Mouse (Mus musculus): ENCODE results near the gene Zfp511.

Gene Zfp511

DNA sequence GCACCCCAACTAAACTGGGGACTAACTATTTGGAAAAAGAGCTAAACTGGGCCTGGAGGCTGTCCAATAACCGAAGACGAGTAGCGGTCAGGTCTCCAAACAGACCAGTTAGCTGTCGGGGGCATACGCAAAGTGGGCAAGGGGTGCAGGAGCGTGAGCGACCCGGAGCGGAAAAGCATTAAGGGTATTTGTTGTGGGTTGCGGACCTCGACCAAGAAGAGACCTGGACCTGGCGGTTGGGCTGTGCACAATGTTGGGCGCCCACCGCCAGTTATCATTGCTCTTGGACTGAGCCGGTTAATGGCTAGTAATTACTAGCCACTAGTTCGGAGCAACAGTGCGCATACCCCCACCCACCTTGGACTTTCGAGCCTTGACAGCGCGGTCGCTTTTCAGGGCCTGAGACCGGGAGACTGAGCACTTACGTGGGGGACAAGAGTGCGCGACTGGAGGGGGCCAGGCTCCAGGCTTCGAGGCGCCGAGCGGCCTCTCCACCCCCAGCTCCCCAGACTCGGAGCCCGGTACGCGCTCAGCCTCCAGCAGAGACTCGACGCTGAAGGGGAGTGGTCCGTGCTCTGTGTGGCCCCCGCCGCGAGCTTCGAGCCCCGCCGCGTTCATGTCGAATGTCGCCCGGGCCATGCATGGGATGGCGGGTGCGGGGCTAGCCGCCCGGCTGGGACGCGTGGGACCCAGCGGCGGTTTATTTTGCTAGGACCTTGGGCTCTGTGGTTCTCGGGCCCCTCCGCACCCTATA lies 12.3 kb downstream of the Zfp511 start, which contains the start of gene Msx3:
Gene Msx3 (minus strand): TSS at position 729 of the 754 bp plus-strand sequence.
- DNase-seq (ENCODE audit: low spot score in 2 of 2): no peak

DNA sequence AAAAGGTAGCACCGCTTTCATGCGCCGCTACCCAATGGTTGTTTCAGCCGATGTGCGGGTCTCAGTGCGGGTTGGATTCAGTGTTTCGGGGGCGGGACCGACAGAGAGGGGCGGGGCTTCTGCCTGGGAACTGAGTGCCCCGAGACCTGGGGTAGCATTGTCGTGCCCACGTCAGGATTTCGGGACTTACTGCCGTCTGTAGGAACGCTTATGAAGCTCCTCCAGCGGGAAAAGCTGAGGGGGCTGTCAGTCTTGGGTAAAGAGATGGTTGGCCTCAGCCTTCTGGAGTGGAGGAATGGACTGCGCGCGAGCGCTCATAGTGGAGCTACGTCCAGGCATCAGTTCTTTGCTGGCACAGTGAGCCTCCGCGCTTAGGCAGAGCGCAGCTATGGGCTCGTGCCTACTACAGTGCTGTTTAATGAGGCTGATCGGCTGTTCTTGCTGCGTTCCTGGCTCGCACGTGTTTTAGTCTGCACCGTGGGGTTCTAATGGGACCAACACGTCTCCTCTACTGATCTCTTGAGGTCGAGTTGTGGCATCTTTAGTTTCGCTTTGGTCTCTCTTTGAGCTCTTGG lies 13.0 kb downstream of the Zfp511 start:
- DNase-seq (ENCODE audit: low spot score in 2 of 2): no peak

DNA sequence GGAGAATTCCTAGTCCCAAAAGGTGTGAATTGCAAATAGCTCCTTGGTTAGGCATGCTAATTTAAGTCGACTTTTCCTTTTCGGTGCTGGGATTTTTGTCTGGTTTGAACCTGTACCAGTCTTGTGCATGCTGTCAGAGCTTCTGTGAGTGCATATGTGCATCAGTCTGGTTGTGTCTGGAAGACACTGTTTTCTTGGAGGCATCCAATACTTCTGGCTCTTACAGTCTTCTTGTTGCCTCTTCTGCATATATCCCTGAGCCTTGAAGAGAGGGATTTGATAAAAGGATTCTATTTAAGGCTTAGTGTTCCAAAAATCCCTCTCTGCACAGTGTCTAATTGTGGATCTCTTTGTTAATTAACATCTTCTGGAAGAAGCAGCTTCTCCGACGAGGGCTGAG lies 17.9 kb downstream of the Zfp511 start:
- DNase-seq (ENCODE audit: low spot score in 2 of 2): no peak

DNA sequence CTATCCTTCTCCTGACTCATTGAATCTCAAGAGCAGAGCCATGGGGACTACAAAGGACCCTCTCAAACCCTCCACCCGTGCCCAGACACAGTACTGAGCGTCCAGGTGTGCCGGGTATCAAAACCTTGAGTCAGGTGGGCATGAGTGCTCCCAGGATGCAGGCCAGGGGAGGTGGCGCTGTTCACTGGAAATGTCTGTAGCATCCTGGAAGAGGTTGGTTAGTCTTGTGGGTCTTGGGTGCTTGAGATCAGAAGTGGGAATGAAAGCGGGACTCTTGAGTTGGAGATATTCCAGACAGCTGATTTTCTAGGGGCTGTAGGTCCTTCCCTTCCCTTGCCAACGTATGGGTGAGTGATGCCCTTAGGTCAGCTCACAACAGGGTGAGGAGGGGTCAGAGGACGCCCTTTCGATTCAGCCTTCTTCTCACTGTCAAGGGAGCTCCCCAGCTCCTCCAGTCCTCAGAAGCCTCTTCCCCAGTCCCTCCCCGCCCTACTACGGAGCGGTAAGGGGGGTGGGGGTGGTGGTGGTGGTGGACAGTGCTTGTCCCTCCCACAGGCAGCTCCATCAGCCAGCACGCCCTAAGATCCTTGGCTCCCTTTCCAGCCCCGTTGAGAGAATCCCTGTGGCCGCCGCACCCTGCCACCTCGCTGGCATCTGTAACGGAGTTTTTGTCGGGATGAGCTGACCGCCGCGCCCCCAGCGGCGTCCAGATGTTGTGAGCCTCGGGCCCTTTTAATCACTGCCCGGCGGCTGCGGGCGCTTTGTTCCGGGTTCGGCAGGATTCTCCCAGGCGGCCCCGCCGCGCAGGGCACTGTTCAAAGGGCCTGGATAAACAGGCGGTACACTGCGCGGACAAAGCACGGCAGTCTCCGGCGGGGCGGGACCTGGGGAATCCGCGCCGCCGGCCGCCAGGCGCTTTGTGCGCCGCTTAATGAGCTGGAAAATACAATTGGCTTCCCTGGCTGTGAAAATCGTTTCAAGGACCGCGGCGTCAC lies 21.5 kb downstream of the Zfp511 start:
- no peak for DNase-seq (ENCODE audit: low spot score in 2 of 2)

DNA sequence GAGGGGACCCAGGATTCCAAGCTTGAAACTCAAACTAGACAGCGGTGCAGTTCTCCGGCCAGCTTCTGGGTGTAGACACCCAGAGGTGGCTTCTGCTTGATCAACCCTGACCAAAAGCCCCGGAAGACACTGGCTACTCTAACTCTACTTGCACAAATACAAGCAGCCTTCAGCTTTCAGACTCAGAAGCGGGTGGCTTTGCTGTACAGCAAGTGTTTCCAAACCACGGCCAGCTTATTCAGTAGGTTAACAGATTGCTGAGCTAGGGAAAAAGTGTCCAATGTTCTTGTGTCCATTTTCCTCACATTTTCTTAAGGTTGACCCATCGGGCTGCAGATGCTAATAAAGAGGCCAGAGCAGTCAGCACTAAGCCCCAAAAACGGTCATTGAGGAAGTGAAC lies 22.3 kb downstream of the Zfp511 start:
- DNase-seq (ENCODE audit: low spot score in 2 of 2): no peak

DNA sequence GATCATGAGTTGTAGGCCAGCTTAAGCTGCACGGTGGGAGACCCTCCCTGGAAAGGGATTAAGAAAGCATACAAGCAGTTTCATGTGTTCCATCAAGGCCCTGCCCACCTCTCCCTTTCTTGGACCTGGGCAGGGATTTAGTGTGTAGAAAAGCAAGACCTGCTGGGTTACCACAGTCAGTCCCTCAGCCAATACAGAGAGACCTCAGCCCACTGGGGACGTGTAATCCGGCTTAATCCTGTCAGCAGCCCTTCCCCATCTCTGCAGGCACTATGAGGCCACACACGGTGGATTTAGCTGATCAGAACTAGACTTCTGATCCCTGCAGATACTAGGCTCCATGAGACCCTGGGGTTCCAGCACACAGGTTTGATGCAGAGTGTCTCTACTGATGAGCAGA lies 23.4 kb downstream of the Zfp511 start:
- DNase-seq (ENCODE audit: low spot score in 2 of 2): no peak

DNA sequence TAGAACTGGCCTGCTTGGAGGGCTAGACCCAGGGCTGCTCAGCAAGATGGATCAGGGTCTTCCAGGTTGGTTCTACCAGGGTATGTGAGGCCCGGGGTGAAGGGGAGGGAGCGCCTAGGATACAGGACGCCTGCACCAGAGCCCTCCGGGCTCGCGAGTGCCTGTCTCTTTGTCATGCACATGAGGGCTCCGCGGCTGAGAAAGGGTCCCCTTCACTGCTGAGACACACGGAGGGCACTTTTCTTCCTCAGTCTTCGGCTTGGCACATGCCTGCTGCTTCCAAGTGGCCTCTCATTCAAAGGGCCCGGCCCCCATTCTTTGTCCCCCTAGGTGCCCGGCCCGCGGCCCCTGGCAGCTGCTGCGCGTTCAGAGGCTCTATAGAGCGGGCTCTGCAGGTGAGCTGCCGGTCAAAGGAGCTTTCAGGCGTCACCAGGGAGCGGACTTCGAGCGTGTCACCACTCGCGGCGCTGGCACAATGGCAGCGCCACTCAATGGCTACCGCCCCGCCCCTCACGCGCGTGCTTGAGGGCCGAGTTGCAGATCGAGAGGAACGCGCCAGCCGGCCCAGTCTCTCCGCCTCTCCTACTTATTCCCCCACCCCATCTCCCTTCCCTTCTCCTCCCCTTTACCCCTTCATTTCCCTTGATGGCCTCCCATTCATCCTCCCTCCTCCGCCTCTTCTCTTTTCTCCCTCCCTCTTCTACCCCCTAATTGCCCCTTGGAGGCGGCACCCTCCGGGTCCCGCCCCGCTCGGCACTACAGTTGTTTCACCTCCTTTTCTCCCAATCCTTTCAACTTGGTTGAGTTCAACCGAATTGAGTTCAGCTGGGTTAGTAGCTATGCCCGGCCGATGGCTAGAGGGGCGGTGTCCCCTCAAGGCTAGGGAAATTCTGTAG lies 25.0 kb downstream of the Zfp511 start:
- DNase-seq (ENCODE audit: low spot score in 2 of 2): no peak

DNA sequence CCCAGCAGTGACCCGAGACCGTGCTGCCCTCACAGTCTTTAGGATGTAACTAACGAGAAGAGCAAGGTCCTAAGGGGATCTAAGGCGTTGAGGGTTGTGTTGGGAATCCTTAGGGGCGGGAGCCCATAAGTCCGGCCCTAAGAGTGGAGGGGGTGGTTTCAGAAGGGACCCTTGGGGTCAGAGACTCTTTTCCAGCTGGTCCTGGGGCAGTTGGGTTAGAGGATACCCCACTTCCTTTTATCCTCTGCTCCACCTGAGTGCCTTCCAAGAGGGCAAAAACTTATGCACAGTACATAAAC lies 25.6 kb downstream of the Zfp511 start:
- DNase-seq (ENCODE audit: low spot score in 2 of 2): no peak

DNA sequence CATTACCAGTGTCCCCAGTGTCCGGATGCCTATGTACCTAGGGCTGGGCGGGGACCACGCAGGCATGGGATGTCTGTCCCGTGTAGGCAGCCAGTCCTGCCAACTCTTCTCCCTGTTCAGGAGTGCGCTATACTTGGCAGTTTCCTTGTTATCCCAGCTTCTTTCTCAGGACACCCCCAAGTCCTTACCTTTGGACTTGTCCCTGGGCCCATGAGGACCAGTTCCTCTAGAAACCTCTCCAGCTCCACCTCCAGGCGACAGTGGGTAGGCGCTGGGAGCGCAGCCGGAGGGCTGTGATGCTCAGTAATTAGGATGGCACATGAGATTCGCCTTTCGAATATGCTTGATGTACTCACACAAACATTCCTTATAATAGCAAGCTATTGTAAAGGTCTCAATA lies 26.1 kb downstream of the Zfp511 start:
- DNase-seq (ENCODE audit: low spot score in 2 of 2): no peak

DNA sequence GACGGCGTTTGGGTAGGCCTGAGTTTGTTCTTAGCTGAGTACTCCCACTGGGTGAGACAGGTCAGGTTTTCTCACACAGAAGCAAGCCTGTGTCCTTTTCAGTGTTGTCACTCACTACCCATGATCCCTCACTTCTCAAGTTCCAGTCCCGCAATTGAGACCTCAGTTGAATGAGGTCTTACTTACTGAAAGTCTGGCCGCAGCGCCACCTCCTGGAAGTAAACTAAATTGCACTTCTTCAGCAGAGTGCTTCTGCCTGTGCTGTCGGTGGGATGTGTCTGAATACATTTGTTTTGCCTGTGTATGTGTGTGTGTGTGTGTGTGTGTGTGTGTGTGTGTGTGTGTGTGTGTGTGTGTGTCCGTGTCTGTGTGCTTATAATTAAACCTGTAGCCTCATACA lies 26.9 kb downstream of the Zfp511 start:
- DNase-seq (ENCODE audit: low spot score in 2 of 2): peak; percentile 43 to 80

DNA sequence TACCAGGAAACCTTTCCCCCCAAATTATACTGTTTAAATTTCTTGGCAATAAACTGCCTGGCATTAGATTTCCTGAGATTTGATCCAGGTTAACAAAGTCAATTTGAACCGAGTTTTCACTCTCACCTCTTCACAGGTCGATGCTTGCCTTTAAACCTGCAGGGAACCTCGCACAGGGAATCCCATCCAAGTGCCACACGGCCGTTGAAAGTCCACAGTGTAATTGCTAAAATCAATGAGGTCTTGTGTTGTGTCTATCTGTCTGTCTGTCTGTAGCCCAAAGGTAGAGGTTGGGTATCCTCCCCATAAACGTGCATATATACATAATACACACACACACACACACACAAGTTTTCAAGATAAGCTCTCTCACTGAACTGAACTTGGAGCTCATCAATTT lies 31.2 kb downstream of the Zfp511 start:
- no peak for DNase-seq (ENCODE audit: low spot score in 2 of 2)

DNA sequence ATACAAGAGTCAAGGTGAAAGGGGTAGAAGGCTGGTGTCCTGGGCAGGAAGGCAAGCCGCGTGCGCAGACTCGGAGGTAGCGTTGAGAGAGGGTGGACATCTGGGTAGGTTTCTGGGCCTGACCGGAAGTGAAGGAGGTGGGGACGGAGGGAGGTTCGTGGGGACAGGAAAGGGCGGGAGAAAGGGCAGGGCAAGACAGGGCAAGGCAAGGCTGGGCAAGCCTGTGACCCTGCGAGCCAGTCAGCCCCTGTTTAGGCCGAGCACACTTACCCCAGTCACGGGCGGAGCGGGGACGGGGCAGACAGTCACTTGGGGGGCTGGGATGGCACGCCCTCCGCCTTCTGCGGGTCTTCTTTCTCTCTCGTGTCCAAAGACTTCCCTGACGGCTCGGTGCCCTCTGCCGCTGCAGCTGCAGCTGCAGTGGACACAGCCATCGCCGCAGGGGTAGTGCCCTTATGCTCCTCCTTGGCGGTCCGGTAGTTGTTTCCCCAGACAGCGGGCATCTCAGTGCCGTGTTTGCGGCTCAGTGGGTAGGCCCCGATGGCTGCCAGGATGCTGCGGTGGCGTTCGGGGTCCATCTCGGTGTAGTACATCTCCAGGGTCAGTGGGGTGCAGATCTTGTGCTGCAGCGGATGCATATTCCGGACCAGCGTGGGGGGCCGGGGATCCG lies 34.0 kb downstream of the Zfp511 start:
- no peak for DNase-seq (ENCODE audit: low spot score in 2 of 2)

DNA sequence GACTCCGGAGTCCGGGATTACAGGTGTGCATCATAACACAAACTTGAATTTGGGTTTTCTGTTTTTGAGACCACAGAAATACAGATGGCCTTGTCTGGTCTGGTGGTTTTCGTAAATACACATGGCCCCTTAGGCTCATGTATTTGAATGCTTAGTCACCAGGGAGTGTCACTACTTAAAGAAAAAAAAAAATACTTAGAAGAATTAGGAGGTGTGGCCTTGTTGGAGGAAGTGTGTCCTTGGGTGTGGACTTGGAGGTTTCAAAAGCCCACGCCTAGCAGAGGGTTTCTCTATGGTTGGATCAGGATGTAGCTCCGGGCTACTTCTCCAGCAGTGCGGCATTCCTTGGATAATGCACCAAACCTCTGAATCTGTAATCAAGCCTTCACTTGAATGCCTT lies 41.5 kb downstream of the Zfp511 start:
- no peak for DNase-seq (ENCODE audit: low spot score in 2 of 2)

DNA sequence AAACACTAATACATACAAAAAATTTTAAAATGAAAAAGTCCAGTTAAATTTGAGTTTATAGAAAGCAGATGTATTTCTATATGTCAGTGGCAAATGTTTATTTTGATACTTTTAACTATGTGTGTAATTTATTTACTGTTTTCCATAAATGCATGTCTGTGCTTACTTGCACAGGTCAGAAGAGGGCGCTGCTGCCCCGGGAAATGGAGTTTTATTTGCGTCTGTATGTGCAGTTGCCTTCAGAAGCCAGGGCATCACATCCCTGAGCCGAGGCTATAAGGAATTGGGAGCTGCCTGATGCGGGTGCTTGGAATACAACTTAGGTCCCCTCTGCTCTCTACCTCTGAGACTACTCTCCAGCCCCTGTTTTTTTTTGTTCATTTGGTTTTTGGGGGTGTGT lies 42.5 kb downstream of the Zfp511 start:
- DNase-seq (ENCODE audit: low spot score in 2 of 2): peak in 1 of 2 experiments; percentile 68

DNA sequence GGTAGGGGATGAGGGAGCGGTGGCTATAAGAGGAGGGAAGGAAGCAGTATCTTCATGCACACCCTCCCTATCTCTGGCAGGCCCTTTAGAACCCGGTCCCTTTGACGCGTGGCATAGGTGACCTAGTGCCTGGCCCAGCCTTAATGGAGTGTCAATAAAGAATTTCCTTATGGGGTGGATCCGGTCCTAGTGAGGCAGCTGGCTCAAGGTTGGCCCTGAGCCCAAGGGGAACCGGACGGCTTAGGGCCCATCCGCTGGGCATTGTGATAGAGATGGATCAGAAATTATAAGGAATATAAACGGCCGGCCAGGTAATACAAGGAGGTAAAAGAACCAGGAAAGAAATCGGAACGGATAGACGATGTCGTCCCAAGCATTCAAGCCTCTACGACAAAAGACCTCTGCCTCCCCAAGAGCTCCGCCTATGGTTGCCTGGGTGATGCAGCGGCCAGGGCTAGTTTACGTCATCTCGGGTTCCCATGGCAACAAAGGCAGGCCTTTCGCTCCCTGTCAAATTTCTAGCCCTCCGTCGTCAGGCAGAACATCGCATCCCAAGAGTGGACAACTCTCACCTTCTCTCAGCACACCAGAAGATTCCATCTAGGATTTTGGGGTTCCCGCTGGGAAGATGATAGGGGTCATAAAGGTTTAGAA lies 44.4 kb downstream of the Zfp511 start:
- peak in 1 of 2 experiments; percentile 45 for DNase-seq (ENCODE audit: low spot score in 2 of 2)

DNA sequence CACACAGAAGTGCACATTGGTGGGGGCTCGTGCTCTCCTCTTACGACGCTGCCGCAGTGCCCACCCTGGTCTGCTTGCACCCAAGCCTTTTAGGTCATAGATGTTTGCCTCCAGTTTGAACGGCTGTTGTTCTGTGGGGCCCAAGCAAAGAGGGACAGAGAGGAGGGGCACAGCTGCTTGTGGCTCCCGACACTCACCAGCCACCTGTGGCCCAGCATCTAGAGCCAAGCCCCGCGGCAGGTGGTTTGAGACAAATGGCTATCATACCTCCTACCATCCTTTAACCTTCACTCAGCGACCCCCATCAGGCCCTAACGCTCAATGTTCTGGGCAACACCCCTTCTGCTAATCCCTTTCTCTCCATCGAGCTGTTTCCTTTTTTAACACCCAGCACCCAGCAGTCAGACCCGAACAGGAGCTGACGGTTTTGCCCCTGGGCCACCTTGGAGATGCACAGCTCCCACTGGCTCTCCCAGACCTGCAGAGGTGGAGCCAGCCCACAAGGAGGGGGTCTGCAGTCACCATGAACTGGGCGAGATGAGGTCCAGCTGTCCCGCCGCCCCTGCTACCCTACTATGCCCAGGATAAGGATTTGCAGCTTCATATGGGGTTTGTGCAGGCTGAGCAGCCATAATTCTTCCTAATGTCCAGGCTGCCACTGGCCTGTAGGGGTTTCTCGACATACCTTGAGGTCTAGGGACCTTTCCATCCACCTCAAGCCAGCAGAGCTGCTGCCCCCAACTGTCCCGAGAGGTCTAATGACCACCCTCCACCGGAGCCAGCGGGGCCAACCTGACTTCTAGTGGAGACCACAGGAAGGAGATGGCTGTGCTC lies 45.4 kb downstream of the Zfp511 start:
- DNase-seq (ENCODE audit: low spot score in 2 of 2): no peak

DNA sequence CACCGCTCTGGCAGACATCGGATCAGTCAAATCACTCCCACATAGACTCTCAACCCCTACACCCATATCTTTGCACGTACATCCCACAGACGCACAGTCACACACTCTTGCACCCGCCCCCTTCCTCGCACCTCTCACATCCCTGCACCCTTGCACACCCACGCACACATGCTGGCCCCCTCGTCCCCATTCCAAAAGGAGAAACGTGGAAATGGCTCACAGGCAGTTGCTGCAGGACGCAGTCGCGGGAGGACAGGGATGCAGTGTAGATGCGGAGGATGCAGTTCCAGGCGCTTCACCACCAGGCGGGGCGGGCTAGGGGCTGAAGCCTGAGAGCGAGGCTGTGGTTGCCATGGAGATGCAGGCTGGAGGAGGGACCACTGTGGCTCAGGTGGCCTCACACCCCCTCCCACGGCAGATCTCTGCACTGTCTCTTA lies 46.1 kb downstream of the Zfp511 start, which contains the start of gene Caly:
Gene Caly (minus strand): TSS at position 307 of the 437 bp plus-strand sequence.
- peak in 1 of 2 experiments; percentile 47 for DNase-seq (ENCODE audit: low spot score in 2 of 2)

All from spleen, postnatal 10 days (tissue).